Mouse (Mus musculus): Measurements from ENCODE around the gene Kdelc2. TPM values are rescaled to one million over a fixed set of nuclear protein-coding genes. Genes with fewer than 3 reads are reported as not detected.

The Kdelc2 gene
- polyA plus RNA-seq, 1 experiment = 1.7 TPM

GRCm38 (mm10) chr9:53344646-53345432 lies 39.0 kb upstream of the Kdelc2 start:
- no peak overlapping the region for H3K27ac ChIP-seq (ENCODE audit: insufficient read depth, low read length)
- no peaks in the 10 kb centered on the region for H3K36me3 ChIP-seq (ENCODE audit: control insufficient read depth, insufficient read depth, low read length)
- no peak overlapping the region for H3K4me3 ChIP-seq (ENCODE audit: extremely low read depth, insufficient read depth, insufficient read length)
- no peaks in the 10 kb centered on the region for H3K4me1 ChIP-seq (ENCODE audit: control insufficient read depth, insufficient read depth, insufficient read length)
- 88% methylated on average over 9 of the region's 9 CpGs for WGBS
- DNase-seq (ENCODE audit: low read depth in 1 of 2, low spot score in 2 of 2) = no peak
- H3K27me3 ChIP-seq (ENCODE audit: control insufficient read depth, insufficient read depth, low read length) = peaks cover 5% of the 10 kb centered on the region
- no peak for TF ChIP-seq POLR2A (IDR thresholded peaks at IDR 0.05; ENCODE audit: low read depth, low read length)
- TF ChIP-seq CTCF (IDR thresholded peaks at IDR 0.05; ENCODE audit: extremely low read depth, insufficient read depth, insufficient read length, insufficient replicate concordance) = no peak

- 82% methylated on average over 3 of the region's 3 CpGs for WGBS
- TF ChIP-seq CTCF (IDR thresholded peaks at IDR 0.05; ENCODE audit: extremely low read depth, insufficient read depth, insufficient read length, insufficient replicate concordance) (no peak), POLR2A (IDR thresholded peaks at IDR 0.05; ENCODE audit: low read depth, low read length) (no peak)
- peaks cover 5% of the 10 kb centered on the region for H3K27me3 ChIP-seq (ENCODE audit: control insufficient read depth, insufficient read depth, low read length)
- no peak overlapping the region for H3K4me3 ChIP-seq (ENCODE audit: extremely low read depth, insufficient read depth, insufficient read length)
- H3K27ac ChIP-seq (ENCODE audit: insufficient read depth, low read length) = no peak overlapping the region
- no peaks in the 10 kb centered on the region for H3K36me3 ChIP-seq (ENCODE audit: control insufficient read depth, insufficient read depth, low read length)
- H3K4me1 ChIP-seq (ENCODE audit: control insufficient read depth, insufficient read depth, insufficient read length) = no peaks in the 10 kb centered on the region
- no peak for DNase-seq (ENCODE audit: low read depth in 1 of 2, low spot score in 2 of 2)
Observed at GRCm38 (mm10) chr9:53345728-53346127, 38.1 kb upstream of the Kdelc2 start.

GRCm38 (mm10) chr9:53346402-53346801 lies 37.4 kb upstream of the Kdelc2 start:
- DNase-seq (ENCODE audit: low read depth in 1 of 2, low spot score in 2 of 2) = no peak
- no peak for TF ChIP-seq POLR2A (IDR thresholded peaks at IDR 0.05; ENCODE audit: low read depth, low read length)
- no peak for TF ChIP-seq CTCF (IDR thresholded peaks at IDR 0.05; ENCODE audit: extremely low read depth, insufficient read depth, insufficient read length, insufficient replicate concordance)
- Histone ChIP-seq H3K4me1 (ENCODE audit: control insufficient read depth, insufficient read depth, insufficient read length) (no peaks in the 10 kb centered on the region), H3K4me3 (ENCODE audit: extremely low read depth, insufficient read depth, insufficient read length) (no peak overlapping the region), H3K27me3 (ENCODE audit: control insufficient read depth, insufficient read depth, low read length) (0 out of 2 replicates have a peak, but pooled peaks cover 1% of the 10 kb centered on the region), H3K27ac (ENCODE audit: insufficient read depth, low read length) (no peak overlapping the region), H3K36me3 (ENCODE audit: control insufficient read depth, insufficient read depth, low read length) (no peaks in the 10 kb centered on the region)
- 87% methylated on average over 6 of the region's 6 CpGs for WGBS

GRCm38 (mm10) chr9:53349211-53349610 lies 34.6 kb upstream of the Kdelc2 start:
- no peak overlapping the region for H3K4me3 ChIP-seq (ENCODE audit: extremely low read depth, insufficient read depth, insufficient read length)
- H3K4me1 ChIP-seq (ENCODE audit: control insufficient read depth, insufficient read depth, insufficient read length) = no peaks in the 10 kb centered on the region
- no peaks in the 10 kb centered on the region for H3K27me3 ChIP-seq (ENCODE audit: control insufficient read depth, insufficient read depth, low read length)
- no peak overlapping the region for H3K27ac ChIP-seq (ENCODE audit: insufficient read depth, low read length)
- 90% methylated on average over 1 of the region's 1 CpGs for WGBS
- DNase-seq (ENCODE audit: low read depth in 1 of 2, low spot score in 2 of 2) = no peak
- H3K36me3 ChIP-seq (ENCODE audit: control insufficient read depth, insufficient read depth, low read length) = no peaks in the 10 kb centered on the region
- TF ChIP-seq CTCF (IDR thresholded peaks at IDR 0.05; ENCODE audit: extremely low read depth, insufficient read depth, insufficient read length, insufficient replicate concordance) = no peak
- TF ChIP-seq POLR2A (IDR thresholded peaks at IDR 0.05; ENCODE audit: low read depth, low read length) = no peak

- Histone ChIP-seq H3K4me3 (ENCODE audit: extremely low read depth, insufficient read depth, insufficient read length) (no peak overlapping the region), H3K27me3 (ENCODE audit: control insufficient read depth, insufficient read depth, low read length) (no peaks in the 10 kb centered on the region), H3K36me3 (ENCODE audit: control insufficient read depth, insufficient read depth, low read length) (no peaks in the 10 kb centered on the region), H3K4me1 (ENCODE audit: control insufficient read depth, insufficient read depth, insufficient read length) (no peaks in the 10 kb centered on the region), H3K27ac (ENCODE audit: insufficient read depth, low read length) (no peak overlapping the region)
- DNase-seq (ENCODE audit: low read depth in 1 of 2, low spot score in 2 of 2) = no peak
- 86% methylated on average over 2 of the region's 2 CpGs for WGBS
- TF ChIP-seq CTCF (IDR thresholded peaks at IDR 0.05; ENCODE audit: extremely low read depth, insufficient read depth, insufficient read length, insufficient replicate concordance) (no peak), POLR2A (IDR thresholded peaks at IDR 0.05; ENCODE audit: low read depth, low read length) (no peak)
Observed at GRCm38 (mm10) chr9:53350331-53350730, 33.5 kb upstream of the Kdelc2 start.

- H3K4me3 ChIP-seq (ENCODE audit: extremely low read depth, insufficient read depth, insufficient read length) = no peak overlapping the region
- DNase-seq (ENCODE audit: low read depth in 1 of 2, low spot score in 2 of 2) = no peak
- H3K27me3 ChIP-seq (ENCODE audit: control insufficient read depth, insufficient read depth, low read length) = no peaks in the 10 kb centered on the region
- H3K4me1 ChIP-seq (ENCODE audit: control insufficient read depth, insufficient read depth, insufficient read length) = no peaks in the 10 kb centered on the region
- 92% methylated on average over 6 of the region's 6 CpGs for WGBS
- TF ChIP-seq CTCF (IDR thresholded peaks at IDR 0.05; ENCODE audit: extremely low read depth, insufficient read depth, insufficient read length, insufficient replicate concordance) = no peak
- no peak for TF ChIP-seq POLR2A (IDR thresholded peaks at IDR 0.05; ENCODE audit: low read depth, low read length)
- H3K27ac ChIP-seq (ENCODE audit: insufficient read depth, low read length) = no peak overlapping the region
- no peaks in the 10 kb centered on the region for H3K36me3 ChIP-seq (ENCODE audit: control insufficient read depth, insufficient read depth, low read length)
Observed at GRCm38 (mm10) chr9:53351899-53352298, 31.9 kb upstream of the Kdelc2 start.

- TF ChIP-seq CTCF (IDR thresholded peaks at IDR 0.05; ENCODE audit: extremely low read depth, insufficient read depth, insufficient read length, insufficient replicate concordance) (no peak), POLR2A (IDR thresholded peaks at IDR 0.05; ENCODE audit: low read depth, low read length) (no peak)
- no peaks in the 10 kb centered on the region for H3K4me1 ChIP-seq (ENCODE audit: control insufficient read depth, insufficient read depth, insufficient read length)
- DNase-seq (ENCODE audit: low read depth in 1 of 2, low spot score in 2 of 2) = no peak
- no peaks in the 10 kb centered on the region for H3K27me3 ChIP-seq (ENCODE audit: control insufficient read depth, insufficient read depth, low read length)
- no peak overlapping the region for H3K27ac ChIP-seq (ENCODE audit: insufficient read depth, low read length)
- H3K4me3 ChIP-seq (ENCODE audit: extremely low read depth, insufficient read depth, insufficient read length) = no peak overlapping the region
- H3K36me3 ChIP-seq (ENCODE audit: control insufficient read depth, insufficient read depth, low read length) = no peaks in the 10 kb centered on the region
- WGBS = 90% methylated on average over 5 of the region's 5 CpGs
Observed at GRCm38 (mm10) chr9:53353161-53353560, 30.7 kb upstream of the Kdelc2 start.

All from spleen, adult 2 months (tissue).